Mouse (Mus musculus): ENCODE data around the gene Kxd1. TPM values are rescaled to one million over a fixed set of nuclear protein-coding genes. Genes with fewer than 3 reads are reported as not detected.

The Kxd1 gene
- polyA plus RNA-seq, 1 experiment from 2014 or later = 52.6 TPM

DNA sequence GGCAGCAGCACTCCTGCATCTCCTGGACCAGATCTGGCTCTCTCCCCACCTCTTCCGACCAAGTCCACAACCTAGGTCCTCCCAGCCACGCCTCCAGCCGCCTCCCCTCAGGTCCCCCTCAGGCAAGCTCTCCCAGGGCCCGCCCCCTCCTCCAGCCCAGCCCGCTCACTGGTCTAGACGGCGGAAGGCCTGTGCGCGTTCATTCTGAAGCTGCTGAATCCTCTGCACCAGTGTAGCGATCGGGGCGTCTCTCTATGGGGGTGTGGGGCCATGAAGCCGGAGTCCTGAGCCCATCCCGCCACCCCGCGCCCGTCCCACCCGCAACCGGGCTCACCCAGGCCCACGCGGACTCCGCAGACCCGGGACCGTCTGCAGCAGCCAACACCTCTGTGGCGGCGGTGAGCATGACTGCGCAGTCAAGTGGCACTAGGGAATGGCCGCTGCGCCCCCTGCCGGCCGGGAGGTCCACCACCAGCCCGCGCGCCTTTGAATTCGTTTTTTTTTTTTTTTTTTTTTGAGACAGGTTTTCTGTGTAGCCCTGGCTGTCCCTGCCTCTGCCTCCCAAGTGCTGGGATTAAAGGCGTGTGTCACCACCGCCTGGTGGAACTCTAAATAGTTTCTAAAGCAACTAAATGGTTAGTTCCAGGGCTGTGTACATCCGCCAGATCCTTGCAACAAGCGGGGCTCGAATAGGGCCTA lies 21.3 kb downstream of the Kxd1 start, which contains the start of gene Rex1bd:
Rex1bd (minus strand) TSS at position 425 of the 699 bp plus-strand sequence.
- peak; percentile 85 for ATAC-seq (ENCODE audit: low FRiP score, low TSS enrichment)

GRCm38 (mm10) chr8:70505698-70506327 lies 21.9 kb downstream of the Kxd1 start:
- Histone ChIP-seq H3K4me3 (replicated peaks; ENCODE audit: low read depth, low read length) (peak overlapping the region; percentile 68), H3K9ac (replicated peaks; ENCODE audit: low read length) (peak overlapping the region; percentile 87), H3K4me1 (ENCODE audit: control insufficient read depth, insufficient read depth, low read length) (peaks cover 21% of the 10 kb centered on the region), H3K36me3 (ENCODE audit: control insufficient read depth, insufficient read depth, low read length) (peaks cover 26% of the 10 kb centered on the region), H3K9me3 (ENCODE audit: control insufficient read depth, low read length) (no peaks in the 10 kb centered on the region; the same call in 1 of the 2 replicates), H3K27ac (replicated peaks; ENCODE audit: low read depth, low read length) (peak overlapping the region; percentile 90), H3K4me2 (ENCODE audit: low read length) (peak overlapping the region; percentile 86), H3K27me3 (ENCODE audit: control insufficient read depth, insufficient read depth, low read length) (peaks cover 34% of the 10 kb centered on the region)
- peak; percentile 14 for ATAC-seq (ENCODE audit: low FRiP score, low TSS enrichment)
- 45% methylated on average over 32 of the region's 32 CpGs for WGBS
- DNase-seq = no peak

More for the DNA sequence above, 21.3 kb downstream of the Kxd1 start, which contains the start of gene Rex1bd:
- 3% methylated on average over 40 of the region's 40 CpGs for WGBS
- peak within 1 kb of the TSS; percentile 90 for H3K27ac ChIP-seq (replicated peaks; ENCODE audit: low read depth, low read length)
- H3K9me3 ChIP-seq (ENCODE audit: control insufficient read depth, low read length) = no peaks in the 10 kb centered on the region
- H3K4me1 ChIP-seq (ENCODE audit: control insufficient read depth, insufficient read depth, low read length) = peaks cover 24% of the 10 kb centered on the region
- H3K9ac ChIP-seq (replicated peaks; ENCODE audit: low read length) = peak within 1 kb of the TSS; percentile 87
- peak within 1 kb of the TSS; percentile 68 for H3K4me3 ChIP-seq (replicated peaks; ENCODE audit: low read depth, low read length)
- H3K4me2 ChIP-seq (ENCODE audit: low read length) = peak within 1 kb of the TSS; percentile 86
- DNase-seq = peak; percentile 96
- H3K27me3 ChIP-seq (ENCODE audit: control insufficient read depth, insufficient read depth, low read length) = peaks cover 28% of the 10 kb centered on the region
- H3K36me3 ChIP-seq (ENCODE audit: control insufficient read depth, insufficient read depth, low read length) = peaks cover 26% of the 10 kb centered on the region

DNA sequence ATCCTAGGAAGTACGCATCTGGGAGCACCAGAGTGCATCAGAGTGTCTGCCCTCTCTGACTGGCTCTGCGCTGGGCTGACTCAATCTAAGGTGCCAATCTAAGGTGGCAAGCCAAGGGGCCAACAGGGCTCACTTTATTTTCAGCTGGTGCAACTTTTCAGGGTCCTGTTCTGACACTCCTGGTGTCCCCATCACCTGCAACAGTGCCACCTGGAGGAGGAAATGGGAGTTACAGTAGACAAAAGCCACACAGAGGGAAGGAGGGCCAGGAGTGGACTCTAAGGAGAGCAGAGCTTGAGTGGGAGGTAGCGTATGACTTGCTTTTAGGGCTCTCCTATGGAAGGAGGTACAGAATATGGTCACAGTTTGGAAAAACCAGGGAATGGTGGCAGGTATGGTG lies 22.9 kb downstream of the Kxd1 start:
- peaks cover 21% of the 10 kb centered on the region for H3K4me1 ChIP-seq (ENCODE audit: control insufficient read depth, insufficient read depth, low read length)
- H3K36me3 ChIP-seq (ENCODE audit: control insufficient read depth, insufficient read depth, low read length) = peaks cover 26% of the 10 kb centered on the region
- peaks cover 44% of the 10 kb centered on the region for H3K27me3 ChIP-seq (ENCODE audit: control insufficient read depth, insufficient read depth, low read length)
- 75% methylated on average over 3 of the region's 3 CpGs for WGBS
- 0 out of 2 replicates have a peak overlapping the region, but pooled peaks have one; percentile 20 for H3K27ac ChIP-seq (replicated peaks; ENCODE audit: low read depth, low read length)
- DNase-seq (peak; percentile 86), ATAC-seq (ENCODE audit: low FRiP score, low TSS enrichment) (no peak)
- H3K9me3 ChIP-seq (ENCODE audit: control insufficient read depth, low read length) = no peaks in the 10 kb centered on the region; the same call in 1 of the 2 replicates
- H3K9ac ChIP-seq (replicated peaks; ENCODE audit: low read length) = no peak overlapping the region
- peak overlapping the region; percentile 86; the same call in 1 of the 2 replicates for H3K4me2 ChIP-seq (ENCODE audit: low read length)
- H3K4me3 ChIP-seq (replicated peaks; ENCODE audit: low read depth, low read length) = no peak overlapping the region

DNA sequence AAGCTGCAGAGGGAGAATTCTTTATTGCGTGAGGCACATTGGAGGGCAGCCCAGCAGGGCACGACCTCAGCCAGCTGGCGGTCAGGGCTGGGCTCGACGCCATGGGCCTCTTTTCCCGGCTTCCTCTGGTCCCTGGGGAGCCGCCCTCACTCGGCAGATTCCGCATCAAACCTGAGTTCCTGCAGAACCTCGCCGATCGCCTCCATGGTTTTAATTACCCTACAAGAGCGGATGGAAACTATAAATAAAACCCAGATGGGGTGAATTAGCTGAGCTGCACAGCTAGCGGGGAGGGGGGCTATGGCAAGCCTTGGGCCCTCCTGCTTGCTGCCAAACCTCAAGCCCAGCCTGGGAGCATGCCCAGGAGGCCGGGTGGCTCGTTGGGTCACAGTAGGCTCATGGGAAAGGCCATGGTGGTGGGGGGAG lies 23.5 kb downstream of the Kxd1 start:
- WGBS = 66% methylated on average over 16 of the region's 16 CpGs
- ATAC-seq (ENCODE audit: low FRiP score, low TSS enrichment) = no peak
- Histone ChIP-seq H3K4me3 (replicated peaks; ENCODE audit: low read depth, low read length) (no peak overlapping the region), H3K27me3 (ENCODE audit: control insufficient read depth, insufficient read depth, low read length) (peaks cover 49% of the 10 kb centered on the region), H3K36me3 (ENCODE audit: control insufficient read depth, insufficient read depth, low read length) (peaks cover 26% of the 10 kb centered on the region), H3K27ac (replicated peaks; ENCODE audit: low read depth, low read length) (no peak overlapping the region), H3K4me1 (ENCODE audit: control insufficient read depth, insufficient read depth, low read length) (peaks cover 17% of the 10 kb centered on the region), H3K9ac (replicated peaks; ENCODE audit: low read length) (no peak overlapping the region), H3K9me3 (ENCODE audit: control insufficient read depth, low read length) (no peaks in the 10 kb centered on the region; the same call in 1 of the 2 replicates), H3K4me2 (ENCODE audit: low read length) (no peak overlapping the region)
- DNase-seq = no peak

DNA sequence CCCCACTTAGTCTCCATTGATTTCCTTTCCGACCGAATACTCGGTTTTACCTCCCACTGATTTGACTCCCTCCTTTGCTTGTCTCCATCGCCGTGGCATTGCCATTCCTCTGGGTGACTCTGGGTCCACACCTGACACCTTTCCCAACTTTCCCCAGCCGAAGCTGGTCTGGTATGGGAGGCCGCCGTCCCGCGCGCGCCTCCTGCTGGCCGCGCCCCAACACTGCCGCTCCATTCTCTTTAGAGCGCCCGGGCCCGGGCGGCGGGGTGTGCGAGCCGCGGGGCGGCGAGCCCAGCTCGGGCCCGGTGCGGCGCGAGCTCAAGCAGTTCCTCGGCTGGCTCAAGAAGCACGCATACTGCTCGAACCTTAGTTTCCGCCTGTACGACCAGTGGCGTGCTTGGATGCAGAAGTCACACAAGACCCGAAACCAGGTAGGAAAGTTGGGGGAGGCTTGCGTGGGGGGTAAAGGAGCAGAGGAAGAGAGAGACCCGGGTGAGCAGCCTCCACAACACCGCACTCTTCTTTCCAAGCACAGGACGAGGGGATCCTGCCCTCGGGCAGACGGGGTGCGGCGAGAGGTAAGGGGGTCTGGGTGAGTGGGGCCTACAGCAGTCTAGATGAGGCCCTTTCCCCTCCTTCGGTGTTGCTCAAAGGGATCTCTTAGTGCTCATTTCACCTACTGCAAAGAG lies 24.6 kb downstream of the Kxd1 start:
- ATAC-seq (ENCODE audit: low FRiP score, low TSS enrichment) = no peak
- 11% methylated on average over 46 of the region's 46 CpGs for WGBS
- H3K27ac ChIP-seq (replicated peaks; ENCODE audit: low read depth, low read length) = no peak overlapping the region
- peaks cover 10% of the 10 kb centered on the region; the same call in 1 of the 2 replicates for H3K4me1 ChIP-seq (ENCODE audit: control insufficient read depth, insufficient read depth, low read length)
- H3K9ac ChIP-seq (replicated peaks; ENCODE audit: low read length) = 0 out of 2 replicates have a peak overlapping the region, but pooled peaks have one; percentile 21
- H3K36me3 ChIP-seq (ENCODE audit: control insufficient read depth, insufficient read depth, low read length) = peaks cover 19% of the 10 kb centered on the region
- DNase-seq = peak; percentile 79
- H3K4me3 ChIP-seq (replicated peaks; ENCODE audit: low read depth, low read length) = no peak overlapping the region
- H3K9me3 ChIP-seq (ENCODE audit: control insufficient read depth, low read length) = no peaks in the 10 kb centered on the region; the same call in 1 of the 2 replicates
- peaks cover 58% of the 10 kb centered on the region for H3K27me3 ChIP-seq (ENCODE audit: control insufficient read depth, insufficient read depth, low read length)
- no peak overlapping the region for H3K4me2 ChIP-seq (ENCODE audit: low read length)

DNA sequence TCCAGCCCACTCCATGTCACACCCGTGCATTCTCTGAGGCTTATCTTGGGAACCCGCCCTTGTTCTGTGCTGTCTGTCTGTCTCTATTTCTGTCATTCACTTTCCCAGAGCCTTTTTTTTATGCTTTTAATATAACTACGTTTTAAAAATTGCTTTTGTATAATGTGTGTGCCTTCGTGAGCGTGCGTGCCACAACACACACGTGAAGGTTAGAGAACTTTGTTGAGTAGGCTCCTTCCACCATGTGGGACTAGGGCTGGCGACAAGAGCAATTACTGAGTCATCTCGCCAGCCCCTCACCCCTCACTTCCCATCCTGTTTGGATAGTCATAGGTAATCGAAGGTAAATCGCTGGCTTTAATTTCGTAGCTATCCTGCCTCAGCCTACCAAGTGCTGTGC lies 25.2 kb downstream of the Kxd1 start:
- Histone ChIP-seq H3K9me3 (ENCODE audit: control insufficient read depth, low read length) (no peaks in the 10 kb centered on the region; the same call in 1 of the 2 replicates), H3K4me3 (replicated peaks; ENCODE audit: low read depth, low read length) (no peak overlapping the region; the same call in 1 of the 2 replicates), H3K4me1 (ENCODE audit: control insufficient read depth, insufficient read depth, low read length) (peaks cover 10% of the 10 kb centered on the region; the same call in 1 of the 2 replicates), H3K4me2 (ENCODE audit: low read length) (no peak overlapping the region), H3K36me3 (ENCODE audit: control insufficient read depth, insufficient read depth, low read length) (peaks cover 13% of the 10 kb centered on the region), H3K27me3 (ENCODE audit: control insufficient read depth, insufficient read depth, low read length) (peaks cover 59% of the 10 kb centered on the region), H3K9ac (replicated peaks; ENCODE audit: low read length) (no peak overlapping the region), H3K27ac (replicated peaks; ENCODE audit: low read depth, low read length) (no peak overlapping the region)
- WGBS = 40% methylated on average over 12 of the region's 12 CpGs
- DNase-seq = no peak
- ATAC-seq (ENCODE audit: low FRiP score, low TSS enrichment) = no peak

- H3K4me1 ChIP-seq (ENCODE audit: control insufficient read depth, insufficient read depth, low read length) = peaks cover 10% of the 10 kb centered on the region; the same call in 1 of the 2 replicates
- no peaks in the 10 kb centered on the region; the same call in 1 of the 2 replicates for H3K9me3 ChIP-seq (ENCODE audit: control insufficient read depth, low read length)
- no peak for ATAC-seq (ENCODE audit: low FRiP score, low TSS enrichment)
- H3K4me2 ChIP-seq (ENCODE audit: low read length) = no peak overlapping the region
- H3K4me3 ChIP-seq (replicated peaks; ENCODE audit: low read depth, low read length) = no peak overlapping the region
- H3K36me3 ChIP-seq (ENCODE audit: control insufficient read depth, insufficient read depth, low read length) = peaks cover 7% of the 10 kb centered on the region
- no peak overlapping the region for H3K9ac ChIP-seq (replicated peaks; ENCODE audit: low read length)
- no peak overlapping the region for H3K27ac ChIP-seq (replicated peaks; ENCODE audit: low read depth, low read length)
- WGBS = 12% methylated on average over 23 of the region's 23 CpGs
- peaks cover 65% of the 10 kb centered on the region for H3K27me3 ChIP-seq (ENCODE audit: control insufficient read depth, insufficient read depth, low read length)
- DNase-seq = no peak
These were observed 25.8 kb downstream of the Kxd1 start for GRCm38 (mm10) chr8:70501820-70502529.

Data from midbrain, embryonic 14.5 days (tissue).